Comparison of ENCODE assay signal across 31 mouse cellular contexts in genomic region chr10:68377479-68377878, GRCm38 (mm10).
DNase-seq lines count a peak whose midpoint lies in the region; ATAC-seq and TF ChIP-seq lines count a peak whose summit lies in the region.
"Had no signal": no experiment of that assay in that cellular context is flagged by ENCODE, and none has a peak within 500 bp of the region (broad histone marks: within the 10 kb centered on the region; RNA-seq: fewer than 3 reads in every experiment).

No protein-coding gene starts in this region.

- ATAC-seq in forebrain, embryonic 13.5 days = no peak
- ATAC-seq: forebrain, embryonic 16.5 days; hindbrain, postnatal 0 days; inflammation-experienced regulatory T-cells, adult 6 months; intestine, embryonic 16.5 days had no signal

- 95% methylated on average over 4 of the region's 4 CpGs for WGBS in forebrain, embryonic 13.5 days

- H3K9me3 ChIP-seq in CH12.LX (replicated peaks; ENCODE audit: low read length) = no peaks in the 10 kb centered on the region
- H3K9me3 ChIP-seq in forebrain, embryonic 13.5 days (replicated peaks) = no peaks in the 10 kb centered on the region
- H3K9me3 ChIP-seq: embryonic facial prominence, embryonic 10.5 days; embryonic facial prominence, embryonic 13.5 days; forebrain, embryonic 12.5 days; heart, embryonic 12.5 days; heart, embryonic 15.5 days had no signal

- no peak overlapping the region for H3K9ac ChIP-seq in CH12.LX (ENCODE audit: insufficient read depth, low read depth)
- no peak overlapping the region for H3K9ac ChIP-seq in forebrain, embryonic 13.5 days
- H3K9ac ChIP-seq: embryonic facial prominence, embryonic 13.5 days; forebrain, embryonic 12.5 days; heart, embryonic 12.5 days; heart, embryonic 15.5 days; hindbrain, embryonic 14.5 days had no signal

- no peak for TF ChIP-seq CTCF in CH12.LX (conservative IDR thresholded peaks at IDR 0.05 in 1 of 2, IDR thresholded peaks at IDR 0.05 in 1 of 2; ENCODE audit: low read depth in 2 of 2, low read length in 2 of 2)

- H3K4me2 ChIP-seq in CH12.LX (ENCODE audit: insufficient read depth, low read depth, poor library complexity, severe bottlenecking) = no peak overlapping the region
- H3K4me2 ChIP-seq in forebrain, embryonic 13.5 days = no peak overlapping the region
- H3K4me2 ChIP-seq: embryonic facial prominence, embryonic 13.5 days; forebrain, embryonic 12.5 days; heart, embryonic 12.5 days; heart, embryonic 15.5 days; hindbrain, embryonic 14.5 days had no signal

- in situ Hi-C loops in CH12.LX (cut with MboI; ENCODE audit: low pct_ligation_motif_present, low pct_unique_long_range_greater_than_20kb, low sequenced_read_pairs) = no loop called here

- H3K36me3 ChIP-seq in CH12.LX (replicated peaks in 1 of 2; ENCODE audit: control insufficient read depth in 1 of 2, insufficient read depth in 1 of 2, low read length in 1 of 2) = no peaks in the 10 kb centered on the region
- H3K36me3 ChIP-seq in forebrain, embryonic 13.5 days (ENCODE audit: poor library complexity, severe bottlenecking) = no peaks in the 10 kb centered on the region
- H3K36me3 ChIP-seq: embryonic facial prominence, embryonic 10.5 days; embryonic facial prominence, embryonic 13.5 days; forebrain, embryonic 12.5 days; G1E; heart, embryonic 12.5 days; heart, embryonic 15.5 days had no signal

- no peak for TF ChIP-seq POLR2A in CH12.LX (IDR thresholded peaks at IDR 0.05; ENCODE audit: low read depth, low read length)

- peak overlapping the region; percentile 89 for H3K27ac ChIP-seq in CH12.LX (ENCODE audit: insufficient read depth, low read depth)
- H3K27ac ChIP-seq in forebrain, embryonic 13.5 days = no peak overlapping the region
- H3K27ac ChIP-seq: embryonic facial prominence, embryonic 10.5 days; embryonic facial prominence, embryonic 13.5 days; forebrain, embryonic 12.5 days; gastrocnemius, adult 2 months; heart, embryonic 15.5 days; hindbrain, embryonic 14.5 days; hindbrain, postnatal 0 days had no signal

- no peak overlapping the region for H3K4me3 ChIP-seq in CH12.LX (replicated peaks in 1 of 3; ENCODE audit: low read depth in 2 of 3, low read length in 2 of 3, poor library complexity in 1 of 3)
- H3K4me3 ChIP-seq in forebrain, embryonic 13.5 days = no peak overlapping the region
- H3K4me3 ChIP-seq: embryonic facial prominence, embryonic 10.5 days; embryonic facial prominence, embryonic 13.5 days; erythroblast, embryonic 14.5 days; forebrain, embryonic 12.5 days; gastrocnemius, adult 2 months; heart, embryonic 12.5 days; heart, embryonic 15.5 days had no signal

- DNase-seq in 3T3-L1 (ENCODE audit: low read depth, low spot score) = peak; percentile 38
- no peak for DNase-seq in CH12.LX (ENCODE audit: extremely low read depth)
- DNase-seq in brain, adult 2 months (ENCODE audit: low read depth, low spot score) = peak; percentile 23
- no peak for DNase-seq in adrenal gland, adult 18-20 months (ENCODE audit: low spot score in 2 of 2)
- no peak for DNase-seq in testis, postnatal 14 days (ENCODE audit: low spot score)
- DNase-seq: adrenal gland, postnatal 10 days; adrenal gland, postnatal 36 days; cerebellum, adult 11-12 months; cerebellum, adult 8-10 months; cerebellum, postnatal 10 days; cerebellum, postnatal 36 days; embryo, embryonic 11 days; gastrocnemius, adult 2 months; gastrocnemius, postnatal 14 days; heart, adult 18-20 months; heart, postnatal 10 days; heart, postnatal 4 days; kidney, adult 18-20 months had no signal

- no peaks in the 10 kb centered on the region for H3K79me2 ChIP-seq in CH12.LX (replicated peaks; ENCODE audit: control insufficient read depth, extremely low read depth, insufficient read depth, poor library complexity, severe bottlenecking)

- peaks cover 18 to 29% of the 10 kb centered on the region in 2 experiments for H3K4me1 ChIP-seq in CH12.LX (ENCODE audit: control insufficient read depth in 1 of 2, insufficient read depth in 2 of 2)
- H3K4me1 ChIP-seq in forebrain, embryonic 13.5 days = no peaks in the 10 kb centered on the region
- H3K4me1 ChIP-seq: embryonic facial prominence, embryonic 10.5 days; embryonic facial prominence, embryonic 13.5 days; forebrain, embryonic 12.5 days; heart, embryonic 12.5 days; heart, embryonic 15.5 days had no signal

- TF ChIP-seq EP300 in CH12.LX (IDR thresholded peaks at IDR 0.05; ENCODE audit: low read length) = no peak

- dilution Hi-C loops in CH12.LX (cut with MboI; ENCODE audit: extremely low pct_ligation_motif_present, extremely low pct_unique_long_range_greater_than_20kb, low sequenced_read_pairs) = no loop called here

- no peaks in the 10 kb centered on the region for H3K27me3 ChIP-seq in CH12.LX (replicated peaks)
- H3K27me3 ChIP-seq in forebrain, embryonic 13.5 days = no peaks in the 10 kb centered on the region
- H3K27me3 ChIP-seq: embryonic facial prominence, embryonic 13.5 days; forebrain, embryonic 12.5 days; heart, embryonic 12.5 days; heart, embryonic 15.5 days had no signal

- TF ChIP-seq RAD21 in CH12.LX (IDR thresholded peaks at IDR 0.05; ENCODE audit: low read depth, low read length) = no peak

TF ChIP-seq in CH12.LX, 34 proteins besides CTCF, POLR2A, EP300 and RAD21:
- TF ChIP-seq HCFC1 (IDR thresholded peaks at IDR 0.05; ENCODE audit: low read depth, low read length) (no peak), MEF2A (IDR thresholded peaks at IDR 0.05; ENCODE audit: borderline replicate concordance, low read depth, low read length) (no peak), MAX (IDR thresholded peaks at IDR 0.05; ENCODE audit: low read length) (no peak), GABPA (IDR thresholded peaks at IDR 0.05; ENCODE audit: insufficient replicate concordance, low read depth, low read length) (no peak), NELFE (IDR thresholded peaks at IDR 0.05; ENCODE audit: low read depth, low read length) (no peak), TBP (conservative IDR thresholded peaks at IDR 0.05; ENCODE audit: low read depth, low read length) (no peak), MXI1 (IDR thresholded peaks at IDR 0.05; ENCODE audit: low read depth, low read length) (no peak), TCF12 (IDR thresholded peaks at IDR 0.05; ENCODE audit: low read depth, low read length) (no peak), ETS1 (conservative IDR thresholded peaks at IDR 0.05; ENCODE audit: low read depth, low read length) (no peak), ZNF384 (IDR thresholded peaks at IDR 0.05; ENCODE audit: low read depth, low read length) (no peak), BHLHE40 (IDR thresholded peaks at IDR 0.05; ENCODE audit: low read depth, low read length) (no peak), SMC3 (IDR thresholded peaks at IDR 0.05; ENCODE audit: low read depth, low read length) (no peak), MAFK (IDR thresholded peaks at IDR 0.05; ENCODE audit: insufficient replicate concordance, low read length) (no peak), ELF1 (IDR thresholded peaks at IDR 0.05; ENCODE audit: low read depth, low read length) (no peak), RCOR1 (conservative IDR thresholded peaks at IDR 0.05; ENCODE audit: low read depth, low read length) (no peak), SIN3A (IDR thresholded peaks at IDR 0.05; ENCODE audit: low read length) (no peak), PAX5 (IDR thresholded peaks at IDR 0.05; ENCODE audit: low read length) (no peak), MAZ (IDR thresholded peaks at IDR 0.05; ENCODE audit: low read depth, low read length) (no peak)

Comparison
In these comparisons a context has a peak if more than half of its experiments do, and no peak if none do; other contexts are left out.
1. DNase-seq: peak in 3T3-L1 (single experiment) and brain, adult 2 months (single experiment); none in CH12.LX (single experiment), adrenal gland, adult 18-20 months (0 of 2) and testis, postnatal 14 days (single experiment).